Mouse (Mus musculus): ENCODE measurements around the gene Gm10486. TPM values are rescaled to one million over a fixed set of nuclear protein-coding genes. Genes with fewer than 3 reads are reported as not detected.
"Not testable (repeated sequence)": the region's sequence is repeated elsewhere in the genome, so short reads cannot be mapped to it uniquely, and the experiment has no call there.

Gene Gm10486
- not detected in 2 replicates for polyA plus RNA-seq (2015; fragmentation: Nextera tagmentation; extraction: Ambion mirVana)

- not testable (repeated sequence) for H3K4me3 ChIP-seq (replicated peaks); H3K4me1 ChIP-seq; ATAC-seq (ENCODE audit: insufficient read depth, low FRiP score, low read depth); H3K27me3 ChIP-seq (replicated peaks); H3K4me2 ChIP-seq; H3K9me3 ChIP-seq; H3K36me3 ChIP-seq; H3K27ac ChIP-seq; H3K9ac ChIP-seq
- WGBS, result no CpG with 5 or more reads among the region's 6 CpGs
Measured at GRCm38 (mm10) chrX:35067084-35067483, at the start of gene Gm10486. Gene Gm10486 (plus strand): TSS chrX:35067384.
